22 mouse cellular contexts compared by ENCODE assay signal in genomic region chr5:129172533-129172932, GRCm38 (mm10).
"Had no signal": no experiment of that assay in that cellular context is flagged by ENCODE, and none has a peak within 500 bp of the region (broad histone marks: within the 10 kb centered on the region; RNA-seq: fewer than 3 reads in every experiment).

No protein-coding gene starts in this region.

- DNase-seq: kidney, adult 2 months; kidney, postnatal 25 days; layer of hippocampus, postnatal 36 days; left cerebral cortex, postnatal 4 days; lung, adult 18-20 months; lung, postnatal 10 days; lung, postnatal 36 days; right cerebral cortex, postnatal 25 days; spleen, adult 18-20 months; thymus, adult 18-20 months; thymus, postnatal 36 days had no signal

- H3K4me3 ChIP-seq: limb, embryonic 12.5 days; limb, embryonic 15.5 days; liver, embryonic 15.5 days; lung, embryonic 15.5 days; megakaryocyte, embryonic 14.5 days; midbrain, embryonic 10.5 days; midbrain, embryonic 13.5 days; stomach, embryonic 15.5 days had no signal

- ATAC-seq: intestine, postnatal 0 days; midbrain, embryonic 13.5 days; midbrain, embryonic 16.5 days had no signal

- H3K27ac ChIP-seq: kidney, postnatal 0 days; limb, embryonic 12.5 days; limb, embryonic 15.5 days; liver, embryonic 15.5 days; lung, embryonic 15.5 days; midbrain, embryonic 10.5 days; midbrain, embryonic 13.5 days; stomach, embryonic 15.5 days had no signal
